Mouse (Mus musculus): Measurements from ENCODE around the gene Plekhm3. TPM values are rescaled to one million over a fixed set of nuclear protein-coding genes. Genes with fewer than 3 reads are reported as not detected.

Gene Plekhm3
- 5.8 and 6.0 TPM in 2 replicates for polyA plus RNA-seq (2015; fragmentation: Nextera tagmentation; extraction: Ambion mirVana)

DNA sequence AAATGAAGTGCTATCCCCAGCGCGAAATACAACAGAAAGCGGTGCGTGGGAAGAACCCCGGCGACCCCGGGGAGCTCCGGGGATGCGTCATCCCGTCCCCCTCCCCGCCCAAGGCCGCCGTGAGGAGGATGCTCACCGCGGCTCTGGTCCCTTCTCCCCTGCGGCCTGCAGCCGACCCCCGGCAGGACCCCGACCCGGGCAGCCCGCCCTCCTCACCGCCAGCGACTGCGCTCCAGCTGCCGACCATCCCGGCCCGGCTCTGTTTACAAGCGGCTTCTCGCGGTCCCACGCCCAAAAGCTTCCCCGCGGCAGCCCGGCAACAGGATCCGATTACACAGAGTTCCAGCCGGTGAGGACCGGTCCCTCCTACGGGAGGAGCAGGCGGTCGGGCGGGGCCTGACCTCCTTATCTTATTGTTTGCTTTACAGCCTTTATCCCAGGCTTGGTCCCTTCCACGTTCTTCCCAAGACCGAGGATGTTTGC, at the start of gene Plekhm3:
Plekhm3 (minus strand) TSS at position 346 of the 483 bp plus-strand sequence.

DNA sequence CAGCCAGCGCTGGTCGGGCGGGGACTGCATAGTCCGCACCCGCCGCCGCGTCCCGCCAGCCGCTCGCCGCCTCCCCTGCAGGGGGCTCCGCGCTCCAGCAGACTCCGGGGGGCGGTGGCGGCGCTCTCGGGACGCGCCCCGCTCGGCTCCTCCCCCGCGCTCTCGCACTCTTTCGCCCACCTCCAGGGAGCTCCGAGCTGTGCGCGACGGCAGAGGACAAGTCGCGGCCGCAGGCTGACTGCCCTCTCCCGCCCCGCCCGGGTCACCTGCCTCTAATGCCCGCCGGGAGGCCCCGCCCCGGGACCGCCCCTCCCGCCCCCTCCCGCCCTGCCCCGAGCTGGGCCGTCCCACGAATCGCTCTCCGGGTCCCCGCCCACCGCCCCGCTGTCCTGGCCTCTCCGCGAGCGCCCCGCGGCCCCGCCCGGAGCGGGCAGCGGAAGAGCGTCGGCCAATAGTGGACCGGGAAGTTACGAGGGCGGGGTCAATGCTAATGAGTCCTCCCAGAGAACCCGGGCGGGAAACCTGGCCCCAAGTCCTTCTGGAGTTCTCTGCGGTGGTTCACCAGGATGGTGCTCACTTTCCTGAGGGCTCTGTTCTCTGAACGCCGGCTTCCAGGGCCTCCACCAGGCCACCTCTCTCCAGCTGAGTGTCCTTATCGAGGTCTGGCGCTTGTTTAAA, 219.0 kb downstream of the Plekhm3 start, which contains the start of gene Fzd5:
Fzd5 (minus strand) TSS at position 250 of the 678 bp plus-strand sequence.

Other genes starting within 250 kb of the Plekhm3 start
- 0.94 and 1.2 TPM in 2 replicates for gene Fzd5, start 219.1 kb downstream of the Plekhm3 start, polyA plus RNA-seq (2015; fragmentation: Nextera tagmentation; extraction: Ambion mirVana)
- gene Akr1cl, start 75.9 kb upstream of the Plekhm3 start, polyA plus RNA-seq (2015; fragmentation: Nextera tagmentation; extraction: Ambion mirVana): not detected in 2 replicates
- not detected in 2 replicates for gene Cryge, start 94.3 kb upstream of the Plekhm3 start, polyA plus RNA-seq (2015; fragmentation: Nextera tagmentation; extraction: Ambion mirVana)
- gene Crygd, start 106.6 kb upstream of the Plekhm3 start, polyA plus RNA-seq (2015; fragmentation: Nextera tagmentation; extraction: Ambion mirVana): not detected in 2 replicates
- not detected in 2 replicates for gene Crygc, start 116.9 kb upstream of the Plekhm3 start, polyA plus RNA-seq (2015; fragmentation: Nextera tagmentation; extraction: Ambion mirVana)
- gene Crygb, start 125.5 kb upstream of the Plekhm3 start, polyA plus RNA-seq (2015; fragmentation: Nextera tagmentation; extraction: Ambion mirVana): not detected in 2 replicates
- not detected in 2 replicates for gene Cryga, start 146.5 kb upstream of the Plekhm3 start, polyA plus RNA-seq (2015; fragmentation: Nextera tagmentation; extraction: Ambion mirVana)
- gene Gm28845, start 162.7 kb upstream of the Plekhm3 start, polyA plus RNA-seq (2015; fragmentation: Nextera tagmentation; extraction: Ambion mirVana): 0.17 TPM in 1 of 2 replicates, not detected in the other
- gene D630023F18Rik, start 166.4 kb upstream of the Plekhm3 start, polyA plus RNA-seq (2015; fragmentation: Nextera tagmentation; extraction: Ambion mirVana): 0.23 and 0.31 TPM in 2 replicates
- 29.1 and 38.1 TPM in 2 replicates for gene Idh1, start 229.7 kb upstream of the Plekhm3 start, polyA plus RNA-seq (2015; fragmentation: Nextera tagmentation; extraction: Ambion mirVana)
- gene Pikfyve, start 229.9 kb upstream of the Plekhm3 start, polyA plus RNA-seq (2015; fragmentation: Nextera tagmentation; extraction: Ambion mirVana): 6.3 and 6.9 TPM in 2 replicates